Mouse (Mus musculus) bone marrow, adult 2 months (tissue): Measurements from ENCODE around the gene Klhl2. TPM values are rescaled to one million over a fixed set of nuclear protein-coding genes. Genes with fewer than 3 reads are reported as not detected.

Experiments
- H3K27ac ChIP-seq: fragments of 200-500 bp; 2 replicates; pipeline ENCODE4 v1.5.1; 2012; ENCODE audit warnings: low read depth, mild to moderate bottlenecking, control low read depth, inconsistent platforms, low read length; ENCODE audit not compliant: control insufficient read depth, poor library complexity, insufficient read depth
- H3K4me1 ChIP-seq: fragments of 200-500 bp; 2 replicates; pipeline ENCODE4 v1.6.1; 2011; ENCODE audit warnings: low read length; ENCODE audit not compliant: control insufficient read depth, insufficient read depth
- H3K4me3 ChIP-seq: fragments of 200-500 bp; replicated peaks from 2 replicates; pipeline ENCODE3; 2011; ENCODE audit warnings: mild to moderate bottlenecking, low read depth, low read length, control low read depth; ENCODE audit not compliant: control insufficient read depth
- CTCF ChIP-seq: fragments of 200-500 bp; IDR thresholded peaks from 2 replicates; pipeline ENCODE4 v1.5.1; 2011; ENCODE audit warnings: low read length, control low read depth; ENCODE audit not compliant: control insufficient read depth, insufficient read depth
- POLR2A ChIP-seq: fragments of 200-500 bp; IDR thresholded peaks from 2 replicates; pipeline ENCODE4 v1.6.1; 2011; ENCODE audit warnings: low read depth, mild to moderate bottlenecking, control low read depth, low read length, borderline replicate concordance; ENCODE audit not compliant: control insufficient read depth
- WGBS: fragments of 180-500 bp; shearing (Covaris S2); methylation state at CpG from one replicate; pipeline ENCODE4 v1.1.7; 2018; 5-methylcytosine and 5-hydroxymethylcytosine counted together
- polyA plus RNA-seq: library from polyadenylated mRNA; stranded (reverse); fragments of >200 nt; gene quantifications from 2 replicates; pipeline ENCODE4 v1.2.4, GENCODE M21; 2011; ENCODE audit warnings: low replicate concordance; ENCODE audit not compliant: missing spikeins, insufficient read depth, insufficient read length

Gene Klhl2
- polyA plus RNA-seq, 1 experiment, result 6.2 TPM

- H3K4me3 ChIP-seq, result no peak overlapping the region
- no peak overlapping the region for H3K27ac ChIP-seq
- TF ChIP-seq CTCF (no peak), POLR2A (no peak)
- WGBS, result 36% methylated on average over 8 of the region's 8 CpGs
- peaks cover 6% of the 10 kb centered on the region; the same call in 1 of the 2 replicates for H3K4me1 ChIP-seq
These were observed 23.4 kb downstream of the Klhl2 start for GRCm38 (mm10) chr8:64826461-64826860.

- TF ChIP-seq POLR2A (no peak), CTCF (no peak)
- WGBS, result 93% methylated on average over 11 of the region's 11 CpGs
- no peak overlapping the region for H3K27ac ChIP-seq
- peaks cover 3% of the 10 kb centered on the region; the same call in 1 of the 2 replicates for H3K4me1 ChIP-seq
- no peak overlapping the region for H3K4me3 ChIP-seq
These were observed 25.9 kb downstream of the Klhl2 start for GRCm38 (mm10) chr8:64823905-64824304.

- no peak for TF ChIP-seq POLR2A
- TF ChIP-seq CTCF, result no peak
- H3K27ac ChIP-seq, result no peak overlapping the region
- 45% methylated on average over 4 of the region's 4 CpGs for WGBS
- H3K4me1 ChIP-seq, result no peaks in the 10 kb centered on the region; the same call in 1 of the 2 replicates
- H3K4me3 ChIP-seq, result no peak overlapping the region
These were observed 28.9 kb downstream of the Klhl2 start for GRCm38 (mm10) chr8:64820940-64821339.

DNA sequence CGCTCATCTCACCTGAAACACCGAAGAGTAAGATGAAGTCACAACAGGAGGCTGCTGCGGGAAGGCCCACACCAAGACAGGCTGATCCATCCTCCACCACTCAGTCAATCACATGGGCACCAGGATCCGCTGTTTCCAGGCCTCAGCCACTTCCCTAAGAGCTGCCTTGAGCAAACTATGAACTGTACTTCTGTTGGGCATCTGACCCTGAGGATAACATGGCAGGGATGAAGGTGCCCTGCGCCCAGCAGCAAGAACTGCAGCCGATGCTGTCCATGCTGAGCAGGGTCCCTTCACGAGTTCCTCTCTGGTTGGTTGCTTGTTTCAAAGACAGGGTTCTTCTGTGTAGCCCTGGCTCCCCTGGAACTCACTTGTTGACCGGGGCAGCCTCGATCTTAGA, 38.0 kb downstream of the Klhl2 start:
- 90% methylated on average over 9 of the region's 9 CpGs for WGBS
- no peak overlapping the region for H3K27ac ChIP-seq
- TF ChIP-seq CTCF (no peak), POLR2A (no peak)
- no peaks in the 10 kb centered on the region for H3K4me1 ChIP-seq
- H3K4me3 ChIP-seq, result no peak overlapping the region

DNA sequence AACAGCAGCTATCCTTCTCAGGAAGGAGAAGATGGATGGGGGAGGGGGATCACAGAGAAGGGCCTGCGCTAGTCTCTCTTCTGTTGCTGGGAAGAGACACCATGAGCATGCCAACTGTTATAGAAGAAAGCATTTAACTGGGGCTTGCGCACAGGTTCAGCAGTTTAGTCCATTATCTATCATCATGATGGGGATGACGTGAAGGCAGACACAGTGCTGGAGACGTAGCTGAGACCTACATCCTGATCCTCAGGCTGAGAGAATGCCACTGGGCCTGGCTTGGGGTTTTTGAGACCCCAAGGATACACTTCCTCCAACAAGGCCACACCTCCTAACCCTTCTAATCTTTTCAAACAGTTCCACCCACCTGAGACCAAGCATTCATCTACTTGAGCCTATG, 38.7 kb downstream of the Klhl2 start:
- Histone ChIP-seq H3K4me1 (no peaks in the 10 kb centered on the region), H3K27ac (no peak overlapping the region), H3K4me3 (no peak overlapping the region)
- TF ChIP-seq POLR2A (no peak), CTCF (no peak)
- 91% methylated on average over 4 of the region's 4 CpGs for WGBS

DNA sequence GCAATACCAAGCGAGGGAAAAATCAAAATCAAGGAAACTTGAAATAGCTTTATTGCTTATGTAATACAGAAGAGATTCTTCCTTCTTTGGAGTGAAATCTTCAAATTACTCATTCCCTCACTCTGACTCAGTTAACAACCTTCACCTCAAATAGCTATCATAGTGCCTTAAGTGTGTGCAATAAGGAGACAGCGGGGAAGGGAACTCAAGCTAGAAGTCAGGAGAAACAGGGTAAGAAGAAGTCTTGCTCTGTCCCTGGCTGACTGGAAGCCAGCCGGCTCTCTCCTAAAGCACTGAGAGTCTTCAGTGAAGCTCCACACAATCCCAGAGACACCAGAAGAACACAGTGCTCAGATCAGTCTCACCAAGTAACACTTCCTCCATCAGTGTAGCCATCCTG, 43.3 kb downstream of the Klhl2 start:
- Histone ChIP-seq H3K27ac (no peak overlapping the region), H3K4me3 (no peak overlapping the region), H3K4me1 (no peaks in the 10 kb centered on the region)
- TF ChIP-seq POLR2A (no peak), CTCF (no peak)
- 76% methylated on average over 3 of the region's 3 CpGs for WGBS

DNA sequence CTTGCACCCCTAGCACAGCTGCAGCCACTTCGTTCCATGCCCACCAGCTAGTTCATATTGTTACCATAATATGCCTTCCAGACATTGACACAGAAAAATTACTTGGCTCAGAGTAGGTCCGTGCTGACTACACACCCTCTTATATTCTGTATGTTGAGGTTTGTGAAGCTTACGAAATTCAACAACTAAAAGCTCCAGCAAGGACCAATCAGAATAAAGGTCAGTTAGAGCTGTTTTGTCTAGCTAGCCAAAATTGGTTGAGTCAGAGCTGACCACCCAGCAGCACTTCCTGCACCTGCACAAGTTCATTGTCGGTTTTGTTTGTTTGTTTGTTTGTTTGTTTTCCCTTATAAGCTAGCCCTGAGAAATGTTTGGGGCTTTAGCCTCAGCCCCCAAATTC, 44.8 kb downstream of the Klhl2 start:
- WGBS, result 45% methylated on average over 4 of the region's 4 CpGs
- TF ChIP-seq POLR2A (no peak), CTCF (no peak)
- Histone ChIP-seq H3K4me1 (no peaks in the 10 kb centered on the region), H3K4me3 (no peak overlapping the region), H3K27ac (no peak overlapping the region)

GRCm38 (mm10) chr8:64799306-64799705, 50.5 kb downstream of the Klhl2 start:
- Histone ChIP-seq H3K4me3 (no peak overlapping the region), H3K27ac (no peak overlapping the region), H3K4me1 (no peaks in the 10 kb centered on the region)
- no peak for TF ChIP-seq POLR2A
- no peak for TF ChIP-seq CTCF
- WGBS, result 89% methylated on average over 8 of the region's 8 CpGs

DNA sequence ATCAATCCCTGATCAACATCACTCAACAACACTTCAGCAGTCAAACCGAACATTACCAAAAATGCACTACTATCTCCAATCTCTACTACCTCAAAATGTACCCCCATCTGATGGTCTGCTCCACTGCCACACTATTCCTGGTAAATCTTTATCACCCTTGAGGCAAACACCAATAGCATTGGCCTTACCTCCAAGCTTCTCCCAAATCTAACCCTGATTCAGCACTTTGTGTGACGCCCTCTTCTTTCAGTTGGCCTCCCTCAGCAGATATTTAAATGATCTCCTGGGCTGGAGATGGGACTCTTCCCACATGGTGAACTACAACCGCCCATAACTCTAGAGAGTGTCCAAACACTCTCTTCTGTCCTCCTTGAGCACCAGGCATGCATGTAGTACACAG, 51.3 kb downstream of the Klhl2 start:
- H3K4me1 ChIP-seq, result no peaks in the 10 kb centered on the region
- WGBS, result 75% methylated on average over 3 of the region's 3 CpGs
- TF ChIP-seq CTCF (no peak), POLR2A (no peak)
- H3K4me3 ChIP-seq, result no peak overlapping the region
- H3K27ac ChIP-seq, result no peak overlapping the region
